Mouse (Mus musculus): ENCODE results near the gene Ace2.

The Ace2 gene

GRCm38 (mm10) chrX:164179746-164180145, 40.6 kb downstream of the Ace2 start:
- no peak for DNase-seq (ENCODE audit: low spot score)

GRCm38 (mm10) chrX:164183844-164184243, 44.7 kb downstream of the Ace2 start:
- DNase-seq (ENCODE audit: low spot score) = no peak

GRCm38 (mm10) chrX:164189880-164190279, 50.7 kb downstream of the Ace2 start:
- no peak for DNase-seq (ENCODE audit: low spot score)

- DNase-seq (ENCODE audit: low spot score) = no peak
Observed at GRCm38 (mm10) chrX:164197679-164198078, 58.5 kb downstream of the Ace2 start.

GRCm38 (mm10) chrX:164200547-164200946, 61.4 kb downstream of the Ace2 start:
- no peak for DNase-seq (ENCODE audit: low spot score)

GRCm38 (mm10) chrX:164221989-164222388, 82.9 kb downstream of the Ace2 start:
- no peak for DNase-seq (ENCODE audit: low spot score)

GRCm38 (mm10) chrX:164233380-164233779, 94.2 kb downstream of the Ace2 start:
- DNase-seq (ENCODE audit: low spot score) = no peak

All from ovary, postnatal 36 days (tissue).